ENCODE assay signal across 13 mouse cellular contexts in genomic region chr2:151609974-151610373, GRCm38 (mm10). TPM values are rescaled to one million over a fixed set of nuclear protein-coding genes. Genes with fewer than 3 reads are reported as not detected.
DNase-seq lines count a peak whose midpoint lies in the region; ATAC-seq and TF ChIP-seq lines count a peak whose summit lies in the region.
"Had no signal": no experiment of that assay in that cellular context is flagged by ENCODE, and none has a peak within 500 bp of the region (broad histone marks: within the 10 kb centered on the region; RNA-seq: fewer than 3 reads in every experiment).

No protein-coding gene starts in this region.

- peaks cover 3% of the 10 kb centered on the region; the same call in 1 of the 2 replicates for H3K4me1 ChIP-seq in kidney, embryonic 16.5 days (ENCODE audit: insufficient read depth, low read length)
- H3K4me1 ChIP-seq in kidney, adult 2 months (ENCODE audit: control insufficient read depth, insufficient read depth, low read length): no peaks in the 10 kb centered on the region
- H3K4me1 ChIP-seq in stomach, embryonic 14.5 days (ENCODE audit: control insufficient read depth, insufficient read depth, low read length): no peaks in the 10 kb centered on the region; the same call in 1 of the 2 replicates
- H3K4me1 ChIP-seq in stomach, postnatal 0 days (replicated peaks; ENCODE audit: control insufficient read depth, insufficient read depth): no peaks in the 10 kb centered on the region
- H3K4me1 ChIP-seq in hindbrain, postnatal 0 days (ENCODE audit: insufficient read depth, low read length): 0 out of 2 replicates have a peak, but pooled peaks cover 5% of the 10 kb centered on the region

- H3K4me3 ChIP-seq in kidney, embryonic 16.5 days (ENCODE audit: low read length): no peak overlapping the region
- H3K4me3 ChIP-seq in kidney, adult 2 months (ENCODE audit: insufficient read depth, low read depth, low read length): no peak overlapping the region
- no peak overlapping the region for H3K4me3 ChIP-seq in stomach, embryonic 14.5 days (ENCODE audit: low read depth, low read length)
- no peak overlapping the region for H3K4me3 ChIP-seq in stomach, postnatal 0 days (ENCODE audit: low read depth, low read length)
- no peak overlapping the region for H3K4me3 ChIP-seq in hindbrain, postnatal 0 days (ENCODE audit: low read length)
- H3K4me3 ChIP-seq: forebrain, embryonic 10.5 days had no signal

- DNase-seq in kidney, adult 2 months: no peak
- DNase-seq in stomach, postnatal 0 days (ENCODE audit: low spot score): no peak
- peak; percentile 61 for DNase-seq in hindbrain, postnatal 0 days (ENCODE audit: low spot score)
- no peak for DNase-seq in right cerebral cortex, postnatal 4 days
- DNase-seq in layer of hippocampus, postnatal 25 days (ENCODE audit: extremely low spot score in 1 of 2, low spot score in 1 of 2): no peak
- DNase-seq: cerebellum, postnatal 36 days; heart, postnatal 4 days; thymus, adult 2 months had no signal

- 17% methylated on average over 3 of the region's 3 CpGs for WGBS in kidney, embryonic 16.5 days
- WGBS in kidney, adult 2 months: 22% methylated on average over 3 of the region's 3 CpGs
- 26% methylated on average over 3 of the region's 3 CpGs for WGBS in stomach, embryonic 14.5 days
- 37% methylated on average over 3 of the region's 3 CpGs for WGBS in stomach, postnatal 0 days
- 17% methylated on average over 3 of the region's 3 CpGs for WGBS in hindbrain, postnatal 0 days

- TF ChIP-seq EP300 in stomach, postnatal 0 days (optimal IDR thresholded peaks at IDR 0.05): no peak

- no peak overlapping the region for H3K27ac ChIP-seq in kidney, embryonic 16.5 days (ENCODE audit: low read length)
- no peak overlapping the region for H3K27ac ChIP-seq in kidney, adult 2 months (ENCODE audit: insufficient read depth, low read depth, low read length)
- no peak overlapping the region for H3K27ac ChIP-seq in stomach, embryonic 14.5 days (ENCODE audit: low read length)
- no peak overlapping the region for H3K27ac ChIP-seq in stomach, postnatal 0 days (replicated peaks)
- H3K27ac ChIP-seq in hindbrain, postnatal 0 days: no peak overlapping the region
- H3K27ac ChIP-seq: forebrain, embryonic 10.5 days; liver, embryonic 14.5 days had no signal

- H3K36me3 ChIP-seq in kidney, embryonic 16.5 days (ENCODE audit: insufficient read depth, low read length): no peaks in the 10 kb centered on the region
- H3K36me3 ChIP-seq in kidney, adult 2 months (ENCODE audit: control insufficient read depth, insufficient read depth, low read length): no peaks in the 10 kb centered on the region
- H3K36me3 ChIP-seq in stomach, embryonic 14.5 days (ENCODE audit: control insufficient read depth, insufficient read depth, low read length): no peaks in the 10 kb centered on the region
- no peaks in the 10 kb centered on the region for H3K36me3 ChIP-seq in stomach, postnatal 0 days (ENCODE audit: control insufficient read depth, insufficient read depth, low read length)
- no peaks in the 10 kb centered on the region for H3K36me3 ChIP-seq in hindbrain, postnatal 0 days (ENCODE audit: insufficient read depth, low read length)
- H3K36me3 ChIP-seq: forebrain, embryonic 10.5 days had no signal

- H3K9me3 ChIP-seq in kidney, embryonic 16.5 days (ENCODE audit: low read length): no peaks in the 10 kb centered on the region
- H3K9me3 ChIP-seq in stomach, embryonic 14.5 days (ENCODE audit: control insufficient read depth, low read depth, low read length): no peaks in the 10 kb centered on the region
- no peaks in the 10 kb centered on the region for H3K9me3 ChIP-seq in stomach, postnatal 0 days (ENCODE audit: control insufficient read depth, low read length)
- no peaks in the 10 kb centered on the region for H3K9me3 ChIP-seq in hindbrain, postnatal 0 days (ENCODE audit: low read length)
- H3K9me3 ChIP-seq: forebrain, embryonic 10.5 days had no signal

- no peak overlapping the region for H3K9ac ChIP-seq in kidney, embryonic 16.5 days (replicated peaks; ENCODE audit: low read length)
- no peak overlapping the region for H3K9ac ChIP-seq in stomach, embryonic 14.5 days (replicated peaks; ENCODE audit: low read depth, low read length)
- no peak overlapping the region for H3K9ac ChIP-seq in stomach, postnatal 0 days (ENCODE audit: low read length)
- no peak overlapping the region for H3K9ac ChIP-seq in hindbrain, postnatal 0 days (replicated peaks; ENCODE audit: low read length)
- H3K9ac ChIP-seq: liver, embryonic 14.5 days had no signal

- no peaks in the 10 kb centered on the region for H3K27me3 ChIP-seq in kidney, embryonic 16.5 days (ENCODE audit: insufficient read depth, low read length)
- no peaks in the 10 kb centered on the region for H3K27me3 ChIP-seq in kidney, adult 2 months (replicated peaks; ENCODE audit: control insufficient read depth, insufficient read depth, low read length)
- H3K27me3 ChIP-seq in stomach, embryonic 14.5 days (ENCODE audit: control insufficient read depth, insufficient read depth, low read length): no peaks in the 10 kb centered on the region
- H3K27me3 ChIP-seq in stomach, postnatal 0 days (ENCODE audit: control insufficient read depth, insufficient read depth, low read length): no peaks in the 10 kb centered on the region
- H3K27me3 ChIP-seq in hindbrain, postnatal 0 days (ENCODE audit: insufficient read depth, low read length): no peaks in the 10 kb centered on the region

- ATAC-seq in kidney, embryonic 16.5 days (ENCODE audit: low FRiP score, low TSS enrichment): peak; percentile 84
- ATAC-seq in stomach, embryonic 14.5 days (ENCODE audit: insufficient number of reproducible peaks, insufficient read depth, low FRiP score, low read depth): peak; percentile 25; the same call in 1 of the 2 replicates
- ATAC-seq in stomach, postnatal 0 days (ENCODE audit: low FRiP score, low TSS enrichment): no peak
- peak; percentile 39 for ATAC-seq in hindbrain, postnatal 0 days

- no peak overlapping the region for H3K4me2 ChIP-seq in kidney, embryonic 16.5 days (replicated peaks; ENCODE audit: low read depth, low read length)
- H3K4me2 ChIP-seq in stomach, embryonic 14.5 days (replicated peaks; ENCODE audit: low read depth, low read length): no peak overlapping the region
- no peak overlapping the region for H3K4me2 ChIP-seq in stomach, postnatal 0 days (replicated peaks; ENCODE audit: low read depth)
- H3K4me2 ChIP-seq in hindbrain, postnatal 0 days (ENCODE audit: low read depth, low read length): no peak overlapping the region

- TF ChIP-seq POLR2A in kidney, adult 2 months (IDR thresholded peaks at IDR 0.05; ENCODE audit: low read depth, low read length): no peak

- TF ChIP-seq CTCF in kidney, adult 2 months (conservative IDR thresholded peaks at IDR 0.05; ENCODE audit: insufficient read depth, insufficient read length, low read depth, low read length): no peak
- TF ChIP-seq CTCF in stomach, postnatal 0 days (IDR thresholded peaks at IDR 0.05; ENCODE audit: low read depth): no peak
- no peak for TF ChIP-seq CTCF in hindbrain, postnatal 0 days (IDR thresholded peaks at IDR 0.05; ENCODE audit: low read depth)

RNA-seq across cellular contexts. Expression of gene Snph, which starts 22.4 kb away (rescaled TPM):
- 0.44 and 0.63 TPM in 2 replicates for polyA plus RNA-seq in kidney, embryonic 16.5 days (2015; fragmentation: Nextera tagmentation; extraction: Ambion mirVana)
- 0.31 TPM in 2 replicates for polyA plus RNA-seq in kidney, adult 2 months (2012; rRNA removed)
- 1.5 and 1.6 TPM in 2 replicates for polyA plus RNA-seq in stomach, embryonic 14.5 days (2014; fragmentation: Nextera tagmentation; extraction: Ambion mirVana)
- polyA plus RNA-seq in stomach, postnatal 0 days (2015; fragmentation: Nextera tagmentation; extraction: Ambion mirVana): 0.50 and 0.52 TPM in 2 replicates
- 86.8 and 90.5 TPM in 2 replicates for total RNA-seq in hindbrain, postnatal 0 days (2014; rRNA removed)
- 22.7 and 24.5 TPM in 2 replicates for polyA plus RNA-seq in hindbrain, postnatal 0 days (2015; fragmentation: Nextera tagmentation; extraction: Ambion mirVana)
- 100 to 1,000 TPM; 380 to 402 TPM for total RNA-seq in layer of hippocampus, postnatal 25 days (2021)

RNA-seq across cellular contexts. Expression of gene Sdcbp2, which starts 37.6 kb away (rescaled TPM):
- polyA plus RNA-seq in kidney, embryonic 16.5 days (2015; fragmentation: Nextera tagmentation; extraction: Ambion mirVana): 1.7 and 2.4 TPM in 2 replicates
- polyA plus RNA-seq in kidney, adult 2 months (2012; rRNA removed): 1.2 and 1.3 TPM in 2 replicates
- polyA plus RNA-seq in stomach, embryonic 14.5 days (2014; fragmentation: Nextera tagmentation; extraction: Ambion mirVana): 13.3 and 14.1 TPM in 2 replicates
- polyA plus RNA-seq in stomach, postnatal 0 days (2015; fragmentation: Nextera tagmentation; extraction: Ambion mirVana): 156 and 169 TPM in 2 replicates
- total RNA-seq in hindbrain, postnatal 0 days (2014; rRNA removed): 0.42 and 0.72 TPM in 2 replicates
- polyA plus RNA-seq in hindbrain, postnatal 0 days (2015; fragmentation: Nextera tagmentation; extraction: Ambion mirVana): 1.3 and 1.4 TPM in 2 replicates
- total RNA-seq in layer of hippocampus, postnatal 25 days (2021): 1 to 10 TPM; 1.5 TPM

RNA-seq across cellular contexts. Expression of gene Rad21l, which starts 58.4 kb away (rescaled TPM):
- polyA plus RNA-seq in kidney, embryonic 16.5 days (2015; fragmentation: Nextera tagmentation; extraction: Ambion mirVana): not detected in 2 replicates
- not detected in 2 replicates for polyA plus RNA-seq in kidney, adult 2 months (2012; rRNA removed)
- not detected in 2 replicates for polyA plus RNA-seq in stomach, embryonic 14.5 days (2014; fragmentation: Nextera tagmentation; extraction: Ambion mirVana)
- polyA plus RNA-seq in stomach, postnatal 0 days (2015; fragmentation: Nextera tagmentation; extraction: Ambion mirVana): not detected in 2 replicates
- 0.11 and 0.58 TPM in 2 replicates for total RNA-seq in hindbrain, postnatal 0 days (2014; rRNA removed)
- polyA plus RNA-seq in hindbrain, postnatal 0 days (2015; fragmentation: Nextera tagmentation; extraction: Ambion mirVana): 0.25 and 0.28 TPM in 2 replicates
- 1 to 10 TPM in 1 of 2 experiments, under 1 TPM in 1; 0.89 to 1.2 TPM for total RNA-seq in layer of hippocampus, postnatal 25 days (2021)
- total RNA-seq: heart, postnatal 4 days had no signal
- polyA plus RNA-seq: forebrain, embryonic 10.5 days; gonadal fat pad, adult 2 months; liver, embryonic 14.5 days; thymus, adult 2 months had no signal

Comparison
In these comparisons a context has a peak if more than half of its experiments do, and no peak if none do; other contexts are left out.
1. RNA of gene Sdcbp2, which starts 37.6 kb away (polyA plus RNA-seq): 156 to 169 TPM in stomach, postnatal 0 days; 13.3 to 14.1 TPM in stomach, embryonic 14.5 days, 1.7 to 2.4 TPM in kidney, embryonic 16.5 days, 1.3 to 1.4 TPM in hindbrain, postnatal 0 days and 1.2 to 1.3 TPM in kidney, adult 2 months; every median in the first group is over 10 times any median in the second.